Mouse (Mus musculus) kidney, embryonic 14.5 days (tissue): ENCODE results near the gene Palm. TPM values are rescaled to one million over a fixed set of nuclear protein-coding genes. Genes with fewer than 3 reads are reported as not detected.
A peak's percentile ranks its signal among the peaks of the same experiment; 100 is the strongest.

ENCODE experiments used
- ATAC-seq: fragments of 200-750 bp; cut with Nextera tagmentation; 2 replicates; pipeline ENCODE4 v1.8.0; 2017; ENCODE audit warnings: moderate number of reproducible peaks, mild to moderate bottlenecking, moderate TSS enrichment, moderate library complexity; ENCODE audit not compliant: low FRiP score, low TSS enrichment
- H3K27ac ChIP-seq: fragments of 300-500 bp; sonication (generic); 2 replicates; pipeline ENCODE4 v1.5.1; 2014; ENCODE audit warnings: low read depth, mild to moderate bottlenecking, low read length, moderate library complexity, mixed read lengths
- H3K27me3 ChIP-seq: fragments of 300-500 bp; sonication (generic); 2 replicates; pipeline ENCODE4 v1.6.1; 2014; ENCODE audit warnings: mild to moderate bottlenecking, low read length; ENCODE audit not compliant: control insufficient read depth, insufficient read depth
- H3K36me3 ChIP-seq: fragments of 300-500 bp; sonication (generic); 2 replicates; pipeline ENCODE4 v1.6.1; 2014; ENCODE audit warnings: low read length, mixed read lengths; ENCODE audit not compliant: control insufficient read depth, insufficient read depth
- H3K4me1 ChIP-seq: fragments of 300-500 bp; sonication (generic); 2 replicates; pipeline ENCODE4 v1.6.1; 2014; ENCODE audit warnings: low read length, mixed read lengths; ENCODE audit not compliant: control insufficient read depth, insufficient read depth
- H3K4me2 ChIP-seq: fragments of 300-500 bp; sonication (generic); replicated peaks from 2 replicates; pipeline ENCODE4 v1.6.1; 2014; ENCODE audit warnings: low read depth, mild to moderate bottlenecking, low read length
- H3K4me3 ChIP-seq: fragments of 300-500 bp; sonication (generic); 2 replicates; pipeline ENCODE4 v1.5.1; 2014; ENCODE audit warnings: mild to moderate bottlenecking, low read length
- H3K9ac ChIP-seq: fragments of 300-500 bp; sonication (generic); 2 replicates; pipeline ENCODE4 v1.6.1; 2014; ENCODE audit warnings: low read depth, mild to moderate bottlenecking, low read length, moderate library complexity
- H3K9me3 ChIP-seq: fragments of 300-500 bp; sonication (generic); 2 replicates; pipeline ENCODE4 v1.6.1; 2016; ENCODE audit warnings: low read length; ENCODE audit not compliant: control insufficient read depth
- WGBS: fragments of 180-500 bp; shearing (Covaris S2); extraction: QIAGEN DNeasy Blood & Tissue Kit; methylation state at CpG from one replicate; pipeline ENCODE4 v1.1.7; 2014; 5-methylcytosine and 5-hydroxymethylcytosine counted together
- polyA plus RNA-seq: library from polyadenylated mRNA; unstranded; fragments of >200 nt; fragmentation: Nextera tagmentation; extraction: Ambion mirVana; gene quantifications from 2 replicates; pipeline ENCODE4 v1.2.1, GENCODE M21; 2014

Palm gene
- polyA plus RNA-seq, 1 experiment from 2014 or later, result 136 TPM

- Histone ChIP-seq H3K4me2 (no peak overlapping the region), H3K27ac (no peak overlapping the region), H3K4me3 (no peak overlapping the region), H3K27me3 (no peaks in the 10 kb centered on the region), H3K9ac (no peak overlapping the region), H3K9me3 (no peaks in the 10 kb centered on the region), H3K4me1 (peaks cover 9% of the 10 kb centered on the region), H3K36me3 (no peaks in the 10 kb centered on the region)
- WGBS, result 66% methylated on average over 2 of the region's 2 CpGs
- no peak for ATAC-seq
Observed at GRCm38 (mm10) chr10:79789581-79789980, 3.8 kb upstream of the Palm start.

GRCm38 (mm10) chr10:79790861-79791260, 2.5 kb upstream of the Palm start, which contains the start of gene Prss57:
TSS of gene Prss57 (minus strand) at chr10:79790961.
- Histone ChIP-seq H3K9ac (no peak within 1 kb of the TSS), H3K4me3 (no peak within 1 kb of the TSS), H3K4me2 (no peak within 1 kb of the TSS), H3K4me1 (peaks cover 17% of the 10 kb centered on the region), H3K36me3 (no peaks in the 10 kb centered on the region), H3K27me3 (no peaks in the 10 kb centered on the region), H3K27ac (no peak within 1 kb of the TSS), H3K9me3 (no peaks in the 10 kb centered on the region)
- no peak for ATAC-seq
- 90% methylated on average over 4 of the region's 4 CpGs for WGBS

- Histone ChIP-seq H3K27me3 (no peaks in the 10 kb centered on the region), H3K4me3 (no peak overlapping the region), H3K4me2 (no peak overlapping the region), H3K36me3 (no peaks in the 10 kb centered on the region), H3K27ac (peak overlapping the region; percentile 94; the same call in 1 of the 2 replicates), H3K9me3 (no peaks in the 10 kb centered on the region), H3K9ac (no peak overlapping the region), H3K4me1 (peaks cover 26% of the 10 kb centered on the region)
- no peak for ATAC-seq
- 73% methylated on average over 5 of the region's 5 CpGs for WGBS
Observed at GRCm38 (mm10) chr10:79792339-79793040, 882 bp upstream of the Palm start.

- H3K36me3 ChIP-seq, result no peaks in the 10 kb centered on the region
- WGBS, result 2% methylated on average over 34 of the region's 38 CpGs
- H3K4me2 ChIP-seq, result peak overlapping the region; percentile 69
- ATAC-seq, result peak; percentile 18
- H3K4me3 ChIP-seq, result peak overlapping the region; percentile 93
- H3K27ac ChIP-seq, result peak overlapping the region; percentile 94
- peak overlapping the region; percentile 96 for H3K9ac ChIP-seq
- peaks cover 34% of the 10 kb centered on the region for H3K4me1 ChIP-seq
- H3K9me3 ChIP-seq, result no peaks in the 10 kb centered on the region
- no peaks in the 10 kb centered on the region for H3K27me3 ChIP-seq
Observed at GRCm38 (mm10) chr10:79793738-79794490, 542 bp downstream of the Palm start.

- peak; percentile 42 for ATAC-seq
- H3K4me3 ChIP-seq, result peak overlapping the region; percentile 93
Observed at GRCm38 (mm10) chr10:79794491-79794931, 1.1 kb downstream of the Palm start.

GRCm38 (mm10) chr10:79795905-79796304, 2.5 kb downstream of the Palm start:
- WGBS, result 98% methylated on average over 3 of the region's 3 CpGs
- ATAC-seq, result no peak

More at GRCm38 (mm10) chr10:79794491-79794931, 1.1 kb downstream of the Palm start:
- H3K4me2 ChIP-seq, result peak overlapping the region; percentile 69
- H3K4me1 ChIP-seq, result peaks cover 34% of the 10 kb centered on the region
- 7% methylated on average over 10 of the region's 10 CpGs for WGBS
- H3K36me3 ChIP-seq, result no peaks in the 10 kb centered on the region
- no peaks in the 10 kb centered on the region for H3K9me3 ChIP-seq
- peak overlapping the region; percentile 94 for H3K27ac ChIP-seq
- H3K9ac ChIP-seq, result peak overlapping the region; percentile 96
- H3K27me3 ChIP-seq, result no peaks in the 10 kb centered on the region

GRCm38 (mm10) chr10:79797326-79797725, 4.0 kb downstream of the Palm start:
- no peak overlapping the region for H3K9ac ChIP-seq
- H3K27me3 ChIP-seq, result no peaks in the 10 kb centered on the region
- 0 out of 2 replicates have a peak overlapping the region, but pooled peaks have one; percentile 3 for H3K27ac ChIP-seq
- no peak for ATAC-seq
- H3K36me3 ChIP-seq, result no peaks in the 10 kb centered on the region
- H3K4me2 ChIP-seq, result no peak overlapping the region
- peaks cover 47% of the 10 kb centered on the region for H3K4me1 ChIP-seq
- 32% methylated on average over 15 of the region's 15 CpGs for WGBS
- H3K9me3 ChIP-seq, result no peaks in the 10 kb centered on the region
- no peak overlapping the region for H3K4me3 ChIP-seq

More at GRCm38 (mm10) chr10:79795905-79796304, 2.5 kb downstream of the Palm start:
- Histone ChIP-seq H3K4me3 (no peak overlapping the region), H3K27ac (no peak overlapping the region), H3K9me3 (no peaks in the 10 kb centered on the region), H3K9ac (no peak overlapping the region), H3K4me1 (peaks cover 34% of the 10 kb centered on the region), H3K36me3 (no peaks in the 10 kb centered on the region), H3K27me3 (no peaks in the 10 kb centered on the region), H3K4me2 (no peak overlapping the region)

- Histone ChIP-seq H3K36me3 (no peaks in the 10 kb centered on the region), H3K4me3 (no peak overlapping the region), H3K4me1 (peaks cover 53% of the 10 kb centered on the region), H3K27ac (no peak overlapping the region), H3K27me3 (no peaks in the 10 kb centered on the region), H3K9ac (no peak overlapping the region), H3K9me3 (no peaks in the 10 kb centered on the region), H3K4me2 (no peak overlapping the region)
- ATAC-seq, result no peak
- 80% methylated on average over 12 of the region's 12 CpGs for WGBS
Observed at GRCm38 (mm10) chr10:79798289-79798928, 5.0 kb downstream of the Palm start.
